Mouse (Mus musculus): ENCODE measurements around the gene N4bp1.

N4bp1 gene

GRCm38 (mm10) chr8:86794716-86795115 is 90.3 kb downstream of the N4bp1 start:
- in situ Hi-C loops (cut with MboI; ENCODE audit: unreplicated experiment in 2 of 2), result no loop called here

DNA sequence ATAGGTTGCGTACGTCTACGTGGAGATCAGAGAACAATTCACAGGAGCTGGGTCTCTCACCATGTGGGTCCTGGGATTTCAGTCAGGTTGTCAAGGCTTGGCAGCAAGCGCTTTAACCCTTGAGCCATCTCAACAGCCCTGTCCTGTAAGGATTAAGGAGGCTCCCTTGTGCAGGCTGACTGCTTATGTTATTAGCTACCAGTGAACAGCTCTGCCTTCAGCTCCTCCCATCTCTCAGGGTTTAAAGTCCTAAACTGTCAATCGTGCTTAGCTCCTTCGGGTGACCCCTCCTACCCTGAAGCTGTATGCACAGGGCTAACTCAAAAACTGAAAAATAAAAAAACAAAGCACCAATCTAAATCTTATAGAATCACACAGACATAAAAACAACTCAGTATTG is 93.5 kb downstream of the N4bp1 start:
- in situ Hi-C loops (cut with MboI; ENCODE audit: unreplicated experiment in 2 of 2), result no loop called here

DNA sequence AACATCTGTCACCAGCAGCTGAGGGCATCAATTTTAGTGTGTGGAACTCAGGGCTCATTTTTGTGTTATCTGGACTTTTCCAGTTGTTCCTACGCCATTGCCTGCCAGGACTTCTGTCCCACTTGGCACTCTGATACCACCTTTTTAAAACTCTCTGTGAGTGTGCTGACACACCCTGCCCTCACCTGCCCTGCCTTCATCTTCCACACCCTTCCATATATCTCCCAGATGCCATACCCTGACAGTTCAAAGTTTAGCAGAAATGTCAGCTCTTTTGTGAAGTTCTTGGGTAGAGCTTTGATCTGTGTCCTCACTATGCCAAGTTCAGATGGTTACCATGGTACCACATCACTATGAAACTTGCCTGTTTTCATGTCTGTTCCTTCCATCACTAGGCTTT is 95.5 kb downstream of the N4bp1 start:
- in situ Hi-C loops (cut with MboI; ENCODE audit: unreplicated experiment in 2 of 2), result no loop called here

DNA sequence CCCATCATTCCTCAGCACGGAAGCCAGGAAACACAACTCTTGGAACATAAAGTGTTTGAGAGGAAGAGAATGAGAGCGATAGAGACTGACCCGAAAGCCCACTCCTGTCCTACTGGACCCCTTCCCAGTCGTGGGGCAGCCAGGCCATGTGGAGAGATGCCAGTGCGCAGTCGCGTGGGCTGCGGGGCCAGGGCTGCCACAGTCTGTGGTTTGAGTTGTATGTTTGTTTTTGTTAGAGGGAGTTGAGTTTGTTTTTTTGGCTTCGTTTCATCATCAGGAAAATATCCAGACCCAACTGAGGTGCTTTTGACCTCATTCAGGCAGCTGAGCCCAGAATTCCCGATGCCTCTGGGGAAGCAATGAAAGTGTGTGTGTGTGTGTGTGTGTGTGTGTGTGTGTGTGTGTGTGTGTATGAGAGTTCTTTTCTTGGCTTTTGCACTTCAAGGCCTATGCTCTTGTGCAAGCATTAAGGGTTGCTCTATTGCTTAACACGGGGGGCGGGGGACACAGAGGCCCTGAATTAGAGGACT is 97.1 kb downstream of the N4bp1 start:
- in situ Hi-C loops (cut with MboI; ENCODE audit: unreplicated experiment in 2 of 2), result no loop called here

DNA sequence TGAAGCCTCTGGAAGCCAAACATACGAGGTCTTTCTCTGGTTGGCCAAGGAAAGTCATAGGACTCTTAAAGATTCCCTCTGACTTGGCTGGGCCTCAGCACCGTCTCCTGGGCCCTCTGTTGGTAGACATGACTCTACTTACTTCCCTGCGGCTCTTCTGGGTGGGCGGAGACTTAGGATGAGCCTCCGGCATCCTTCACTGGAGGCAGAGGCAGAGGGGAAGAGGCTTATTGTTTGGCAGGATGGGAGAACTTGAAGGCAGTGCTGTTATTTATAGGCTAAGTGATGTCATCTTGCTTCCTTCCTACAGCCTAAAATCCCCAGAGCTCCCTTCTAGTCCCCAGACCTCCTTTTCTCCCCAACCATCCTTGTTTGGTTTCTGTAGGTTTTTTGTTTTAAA is 98.6 kb downstream of the N4bp1 start:
- in situ Hi-C loops (cut with MboI; ENCODE audit: unreplicated experiment in 2 of 2), result no loop called here

DNA sequence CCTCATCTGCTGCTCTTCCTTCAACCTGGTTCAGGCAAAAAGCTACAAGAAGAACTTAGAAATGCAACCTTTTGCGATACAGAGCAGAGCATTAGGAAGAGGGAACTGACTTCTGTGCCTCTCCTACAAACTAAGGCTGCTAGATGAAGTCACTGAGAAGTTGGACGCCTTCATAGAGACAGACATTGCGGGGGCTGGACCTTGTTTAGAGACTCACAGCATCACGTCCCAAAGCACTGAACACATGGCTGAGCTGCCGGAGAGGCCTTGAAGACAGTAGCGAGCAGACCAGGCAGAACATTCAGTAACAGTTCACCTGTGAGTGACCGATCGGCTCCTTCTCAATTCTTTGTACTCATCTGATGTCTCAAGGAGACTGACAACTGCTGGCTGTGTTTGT is 104.0 kb downstream of the N4bp1 start:
- in situ Hi-C loops (cut with MboI; ENCODE audit: unreplicated experiment in 2 of 2), result no loop called here

- in situ Hi-C loops (cut with MboI; ENCODE audit: unreplicated experiment in 2 of 2), result no loop called here
Measured at GRCm38 (mm10) chr8:86779207-86779606, 105.9 kb downstream of the N4bp1 start.

DNA sequence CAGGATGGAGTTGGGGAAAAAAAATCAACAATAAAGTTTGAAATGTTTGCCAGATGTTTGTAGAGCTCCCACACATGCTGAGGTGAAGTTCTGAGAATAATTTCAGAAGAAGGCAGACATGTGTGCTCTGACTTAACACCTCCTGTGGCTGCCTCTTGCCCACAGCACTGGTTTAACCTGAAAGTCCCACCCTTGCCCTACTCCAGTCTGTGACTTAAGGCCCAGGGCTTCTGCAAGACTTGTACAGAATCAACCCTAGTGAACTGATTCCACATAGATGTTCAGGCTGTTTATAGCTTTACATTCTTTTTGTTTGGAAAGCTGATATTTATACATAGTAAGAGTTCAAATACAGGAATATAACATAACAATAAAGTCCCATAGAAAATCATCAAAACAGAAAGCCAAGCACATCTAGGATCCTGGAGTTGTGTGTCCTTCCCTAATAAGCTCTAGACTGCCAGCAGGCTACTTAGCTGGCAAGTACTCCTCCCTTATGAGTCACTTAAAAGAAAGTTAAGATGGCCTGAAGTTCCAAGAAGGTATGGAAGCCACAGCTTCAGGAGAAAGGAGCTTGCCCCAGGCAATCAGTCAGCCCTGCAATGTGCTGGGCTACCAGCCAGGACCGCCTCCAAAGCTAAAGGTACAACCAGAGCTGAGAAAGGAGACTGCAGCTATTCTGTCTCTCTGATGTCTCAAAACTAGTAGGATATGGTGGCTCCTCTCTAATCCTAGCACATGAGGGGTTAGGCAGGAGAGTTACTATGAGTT is 114.9 kb downstream of the N4bp1 start:
- in situ Hi-C loops (cut with MboI; ENCODE audit: unreplicated experiment in 2 of 2), result no loop called here

DNA sequence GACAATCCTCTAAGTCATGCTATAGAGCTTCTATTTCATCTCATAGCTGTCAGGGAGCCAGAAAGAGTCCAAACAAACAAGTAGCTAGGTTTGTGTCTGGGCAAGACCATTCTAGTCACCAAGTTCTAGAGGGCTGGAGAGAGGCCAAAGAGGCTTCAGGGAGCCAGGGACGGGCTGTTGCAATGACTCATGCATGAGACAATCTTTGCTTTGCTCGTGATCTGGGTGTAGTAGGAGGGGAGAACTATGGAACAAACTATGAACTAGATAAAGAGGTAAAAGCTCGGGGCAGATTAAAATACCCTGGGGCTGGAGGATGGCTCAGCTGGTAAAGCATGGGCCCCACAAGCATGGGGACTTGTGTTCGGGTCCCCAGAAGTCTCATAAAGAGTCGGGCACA is 116.6 kb downstream of the N4bp1 start:
- in situ Hi-C loops (cut with MboI; ENCODE audit: unreplicated experiment in 2 of 2), result no loop called here

DNA sequence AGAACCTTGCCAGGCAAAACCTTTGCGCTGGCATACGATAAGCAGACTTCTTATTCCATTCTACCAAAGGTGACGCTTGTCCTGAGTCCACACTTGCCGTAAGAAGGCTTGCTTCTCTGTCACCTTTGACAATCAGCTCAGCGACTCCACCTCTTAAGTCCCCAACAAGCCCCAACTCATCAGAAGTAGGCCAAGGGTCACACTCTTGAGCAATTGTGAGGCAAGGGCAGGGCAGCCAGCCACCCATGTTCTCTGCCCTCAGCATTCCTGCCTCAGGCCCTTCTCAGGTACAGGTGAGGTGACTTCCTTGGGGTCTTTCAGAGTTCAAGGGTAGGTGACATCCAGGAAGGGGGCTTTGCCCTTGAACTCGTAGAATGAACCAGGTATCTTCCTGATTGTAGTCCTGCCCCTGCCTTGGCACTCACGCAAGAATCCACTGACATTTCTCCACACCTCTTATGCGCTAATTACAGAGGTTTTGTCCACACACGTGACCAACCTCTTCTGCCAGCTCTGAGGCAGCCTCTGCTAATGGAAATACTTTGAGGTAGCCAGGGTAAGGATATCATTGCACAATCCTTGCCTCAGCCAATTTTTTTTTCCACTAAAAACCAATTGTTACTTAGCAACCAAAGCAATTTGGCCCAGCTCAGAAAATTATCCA is 118.4 kb downstream of the N4bp1 start:
- in situ Hi-C loops (cut with MboI; ENCODE audit: unreplicated experiment in 2 of 2), result no loop called here

DNA sequence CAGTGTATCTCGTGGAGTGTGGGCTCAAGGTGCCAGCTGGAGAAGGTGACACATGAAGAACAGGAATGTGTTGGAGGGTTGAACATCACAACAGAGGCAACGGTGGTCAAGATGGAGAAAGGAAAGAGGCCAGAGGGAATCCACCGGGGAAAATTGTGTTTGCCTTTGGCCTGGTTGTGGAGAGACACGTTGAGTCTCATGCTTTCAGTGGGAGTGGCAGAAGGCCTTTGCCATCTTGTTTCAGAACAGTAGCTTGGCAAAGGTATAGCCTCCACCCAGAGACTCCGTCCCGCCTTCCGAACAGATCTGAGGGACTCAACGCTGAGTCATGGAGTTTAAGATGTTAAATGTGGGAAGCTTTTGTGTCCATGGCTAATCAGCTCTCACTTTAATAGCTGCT is 119.4 kb downstream of the N4bp1 start:
- in situ Hi-C loops (cut with MboI; ENCODE audit: unreplicated experiment in 2 of 2), result no loop called here

GRCm38 (mm10) chr8:86765155-86765554 is 119.9 kb downstream of the N4bp1 start:
- in situ Hi-C loops (cut with MboI; ENCODE audit: unreplicated experiment in 2 of 2), result no loop called here

GRCm38 (mm10) chr8:86762806-86763205 is 122.3 kb downstream of the N4bp1 start:
- in situ Hi-C loops (cut with MboI; ENCODE audit: unreplicated experiment in 2 of 2), result no loop called here

- in situ Hi-C loops (cut with MboI; ENCODE audit: unreplicated experiment in 2 of 2), result no loop called here
Measured at GRCm38 (mm10) chr8:86760746-86761145, 124.3 kb downstream of the N4bp1 start.

GRCm38 (mm10) chr8:86759090-86759491 is 126.0 kb downstream of the N4bp1 start:
- in situ Hi-C loops (cut with MboI; ENCODE audit: unreplicated experiment in 2 of 2), result no loop called here

GRCm38 (mm10) chr8:86758651-86759050 is 126.4 kb downstream of the N4bp1 start:
- in situ Hi-C loops (cut with MboI; ENCODE audit: unreplicated experiment in 2 of 2), result no loop called here
